Mouse (Mus musculus): Measurements from ENCODE around the gene Trim80.

DNA sequence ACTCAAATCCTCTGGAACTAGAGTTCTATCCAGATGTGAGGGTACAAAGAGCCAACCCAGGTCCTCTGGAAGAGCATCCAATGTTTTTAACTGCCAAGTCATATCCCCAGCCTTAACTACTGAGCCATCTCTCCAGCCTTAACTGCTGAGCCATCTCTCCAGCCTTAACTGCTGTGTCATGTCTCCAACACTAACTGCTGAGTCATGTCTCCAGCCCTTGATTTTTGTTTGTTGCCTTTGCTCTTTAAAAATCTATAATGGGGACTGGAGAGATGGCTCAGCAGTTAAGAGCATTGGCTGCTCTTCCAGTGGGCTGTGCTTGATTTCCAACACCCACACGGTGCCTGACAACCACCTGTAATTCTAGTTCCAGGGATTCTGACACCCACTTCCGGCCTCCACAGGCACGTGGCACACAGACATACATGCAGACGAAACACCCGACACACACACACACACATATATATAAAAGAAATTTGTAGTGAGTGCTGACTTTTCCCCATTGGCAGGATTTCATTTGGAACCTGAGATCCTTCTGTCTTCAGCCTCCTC, 2.7 kb upstream of the Trim80 start:
- TF ChIP-seq CTCF (IDR thresholded peaks at IDR 0.05; ENCODE audit: low read depth) = no peak
- no peak for TF ChIP-seq EP300 (IDR thresholded peaks at IDR 0.05; ENCODE audit: low read depth)

All from heart, postnatal 0 days (tissue).